Mouse (Mus musculus) forebrain, embryonic 13.5 days (tissue): ENCODE data around the gene Dnmt1. TPM values are rescaled to one million over a fixed set of nuclear protein-coding genes. Genes with fewer than 3 reads are reported as not detected.

Source experiments
- ATAC-seq: fragments of 200-750 bp; cut with Nextera tagmentation; 2 replicates; pipeline ENCODE4 v1.8.0; 2017
- H3K27ac ChIP-seq: fragments of 300-500 bp; sonication (generic); 2 replicates; pipeline ENCODE4 v1.5.1; 2015; ENCODE audit warnings: inconsistent platforms, mild to moderate bottlenecking, moderate library complexity
- H3K27me3 ChIP-seq: fragments of 300-500 bp; sonication (generic); 2 replicates; pipeline ENCODE4 v1.6.1; 2015; ENCODE audit warnings: mild to moderate bottlenecking, inconsistent platforms
- H3K36me3 ChIP-seq: fragments of 300-500 bp; sonication (generic); 2 replicates; pipeline ENCODE4 v1.6.1; 2015; ENCODE audit warnings: mild to moderate bottlenecking, inconsistent platforms; ENCODE audit not compliant: poor library complexity, severe bottlenecking
- H3K4me1 ChIP-seq: fragments of 300-500 bp; sonication (generic); 2 replicates; pipeline ENCODE4 v1.6.1; 2015; ENCODE audit warnings: inconsistent platforms
- H3K4me2 ChIP-seq: fragments of 300-500 bp; sonication (generic); 2 replicates; pipeline ENCODE4 v1.6.1; 2015; ENCODE audit warnings: inconsistent platforms, mild to moderate bottlenecking, moderate library complexity
- H3K4me3 ChIP-seq: fragments of 300-500 bp; sonication (generic); 2 replicates; pipeline ENCODE4 v1.5.1; 2015; ENCODE audit warnings: mild to moderate bottlenecking, inconsistent platforms
- H3K9ac ChIP-seq: fragments of 300-500 bp; sonication (generic); 2 replicates; pipeline ENCODE4 v1.6.1; 2015; ENCODE audit warnings: mild to moderate bottlenecking, inconsistent platforms
- H3K9me3 ChIP-seq: fragments of 300-500 bp; sonication (generic); replicated peaks from 2 replicates; pipeline ENCODE4 v1.6.1; 2016; ENCODE audit warnings: inconsistent platforms
- WGBS: fragments of 180-500 bp; shearing (Covaris S2); methylation state at CpG from one replicate; pipeline ENCODE4 v1.1.7; 2015; 5-methylcytosine and 5-hydroxymethylcytosine counted together
- polyA plus RNA-seq: library from polyadenylated mRNA; unstranded; fragments of >200 nt; fragmentation: Nextera tagmentation; extraction: Ambion mirVana; gene quantifications from 2 replicates; pipeline ENCODE4 v1.2.1, GENCODE M21; 2015

Gene Dnmt1
- polyA plus RNA-seq, 1 experiment from 2014 or later: 92.4 TPM

DNA sequence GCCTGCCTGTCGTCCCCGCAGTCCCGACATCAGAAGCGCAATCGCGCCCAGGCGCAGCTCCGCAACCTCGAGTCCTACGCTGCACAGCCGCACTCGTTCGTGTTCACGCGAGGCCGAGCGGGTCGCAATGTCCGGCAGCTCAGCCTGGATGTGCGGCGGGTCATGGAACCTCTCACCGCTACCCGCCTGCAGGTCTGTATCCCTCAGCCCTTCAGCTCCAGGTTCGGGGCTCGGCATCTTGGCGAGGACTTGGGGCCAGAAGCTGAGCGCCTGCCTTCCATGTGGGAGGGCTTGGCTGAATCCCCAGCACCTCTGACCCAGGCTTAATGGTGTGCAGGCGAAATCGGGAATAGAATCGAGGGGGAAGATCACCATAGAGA lies 71.3 kb downstream of the Dnmt1 start:
- no peak; the same call in 1 of the 2 replicates for ATAC-seq
- Histone ChIP-seq H3K4me2 (peak overlapping the region; percentile 94), H3K4me3 (peak overlapping the region; percentile 95), H3K27ac (peak overlapping the region; percentile 82), H3K4me1 (peaks cover 17% of the 10 kb centered on the region), H3K27me3 (no peaks in the 10 kb centered on the region), H3K9ac (peak overlapping the region; percentile 85), H3K36me3 (peaks cover 41% of the 10 kb centered on the region), H3K9me3 (no peaks in the 10 kb centered on the region)
- under 1% methylated on average over 30 of the region's 30 CpGs for WGBS

DNA sequence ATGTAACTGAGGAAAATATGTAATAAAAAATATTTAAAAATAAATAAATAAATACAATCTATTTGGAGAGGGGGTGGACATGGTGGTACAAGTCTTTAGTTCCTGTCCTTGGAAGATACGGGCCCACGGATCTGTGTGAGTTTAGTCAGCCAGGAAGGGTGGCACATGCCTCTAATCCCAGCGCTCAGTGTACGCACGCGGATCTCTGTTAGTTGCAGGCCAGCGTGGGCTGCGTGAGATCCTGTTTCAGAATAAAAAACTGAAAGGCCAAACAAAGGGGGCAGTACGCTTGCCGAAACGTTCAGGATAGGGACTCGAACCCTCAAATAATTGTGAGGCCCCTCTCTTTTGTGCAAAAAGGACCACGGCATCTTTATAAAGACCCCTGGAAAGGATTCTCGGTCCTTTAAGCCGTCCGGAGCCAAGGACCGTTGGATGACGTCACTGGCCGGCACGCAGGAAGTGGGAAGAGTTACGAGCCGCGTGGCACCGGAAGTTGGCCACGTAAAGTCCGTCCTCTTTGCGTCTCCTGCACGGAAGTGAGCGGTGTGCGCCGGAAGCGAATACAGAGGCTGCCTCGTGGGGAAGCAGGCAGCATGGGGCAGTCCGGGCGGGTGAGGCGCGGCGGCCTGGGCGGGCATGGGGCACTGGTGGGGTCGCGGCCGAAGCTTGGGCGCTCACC lies 71.8 kb downstream of the Dnmt1 start, which contains the start of gene Ppan:
Gene Ppan (plus strand): TSS at position 472 of the 682 bp plus-strand sequence.
- Histone ChIP-seq H3K27ac (peak within 1 kb of the TSS; percentile 82), H3K27me3 (no peaks in the 10 kb centered on the region), H3K9me3 (no peaks in the 10 kb centered on the region), H3K4me3 (peak within 1 kb of the TSS; percentile 95), H3K36me3 (peaks cover 36% of the 10 kb centered on the region), H3K4me1 (peaks cover 17% of the 10 kb centered on the region), H3K9ac (peak within 1 kb of the TSS; percentile 85), H3K4me2 (peak within 1 kb of the TSS; percentile 94)
- WGBS: under 1% methylated on average over 43 of the region's 43 CpGs
- ATAC-seq: peak; percentile 98

DNA sequence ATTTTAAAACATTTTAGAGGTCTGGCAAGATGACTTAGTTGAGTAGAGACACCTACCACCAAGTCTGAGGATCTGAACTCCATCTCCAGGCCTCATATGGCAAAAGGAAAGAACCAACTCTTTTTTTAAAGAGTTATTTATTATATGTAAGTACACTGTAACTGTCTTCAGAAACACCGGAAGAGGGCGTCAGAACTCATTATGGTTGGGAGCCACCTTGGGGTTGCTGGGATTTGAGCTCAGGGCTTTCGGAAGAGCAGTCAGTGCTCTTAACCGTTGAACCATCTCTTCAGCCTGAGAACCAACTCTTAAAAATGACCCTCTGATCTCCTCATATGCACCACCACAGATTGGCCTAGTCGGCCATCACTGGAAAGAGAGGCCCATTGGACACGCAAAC lies 72.5 kb downstream of the Dnmt1 start:
- Histone ChIP-seq H3K36me3 (peaks cover 30% of the 10 kb centered on the region), H3K9ac (no peak overlapping the region), H3K27ac (peak overlapping the region; percentile 57), H3K27me3 (no peaks in the 10 kb centered on the region), H3K4me2 (peak overlapping the region; percentile 94), H3K9me3 (no peaks in the 10 kb centered on the region), H3K4me3 (no peak overlapping the region; the same call in 1 of the 2 replicates), H3K4me1 (peaks cover 17% of the 10 kb centered on the region)
- WGBS: 87% methylated on average over 6 of the region's 6 CpGs
- no peak for ATAC-seq

DNA sequence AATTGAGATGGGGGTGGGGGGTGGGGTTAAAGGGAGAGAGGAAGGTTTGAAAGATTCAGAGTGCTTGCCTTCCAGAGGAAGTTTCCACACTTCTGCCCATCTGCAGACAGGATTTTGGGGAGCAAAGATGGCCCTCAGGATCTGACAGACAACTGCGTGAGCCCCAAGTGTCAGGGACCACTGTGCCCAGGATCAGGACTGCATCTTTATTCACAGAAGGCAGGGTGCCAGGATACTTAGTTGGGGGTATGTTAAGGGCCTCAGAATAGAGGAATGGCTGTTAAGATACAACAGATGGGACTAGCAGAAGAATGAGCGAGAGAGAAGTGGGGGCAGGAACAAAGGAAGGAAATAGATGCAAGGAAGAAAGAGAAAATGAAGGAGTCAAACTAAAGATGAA lies 73.1 kb downstream of the Dnmt1 start:
- ATAC-seq: no peak
- H3K4me2 ChIP-seq: no peak overlapping the region
- H3K27me3 ChIP-seq: no peaks in the 10 kb centered on the region
- peaks cover 23% of the 10 kb centered on the region for H3K36me3 ChIP-seq
- no peak overlapping the region for H3K27ac ChIP-seq
- H3K4me1 ChIP-seq: peaks cover 17% of the 10 kb centered on the region
- H3K9me3 ChIP-seq: no peaks in the 10 kb centered on the region
- 87% methylated on average over 2 of the region's 2 CpGs for WGBS
- no peak overlapping the region for H3K4me3 ChIP-seq
- no peak overlapping the region for H3K9ac ChIP-seq

DNA sequence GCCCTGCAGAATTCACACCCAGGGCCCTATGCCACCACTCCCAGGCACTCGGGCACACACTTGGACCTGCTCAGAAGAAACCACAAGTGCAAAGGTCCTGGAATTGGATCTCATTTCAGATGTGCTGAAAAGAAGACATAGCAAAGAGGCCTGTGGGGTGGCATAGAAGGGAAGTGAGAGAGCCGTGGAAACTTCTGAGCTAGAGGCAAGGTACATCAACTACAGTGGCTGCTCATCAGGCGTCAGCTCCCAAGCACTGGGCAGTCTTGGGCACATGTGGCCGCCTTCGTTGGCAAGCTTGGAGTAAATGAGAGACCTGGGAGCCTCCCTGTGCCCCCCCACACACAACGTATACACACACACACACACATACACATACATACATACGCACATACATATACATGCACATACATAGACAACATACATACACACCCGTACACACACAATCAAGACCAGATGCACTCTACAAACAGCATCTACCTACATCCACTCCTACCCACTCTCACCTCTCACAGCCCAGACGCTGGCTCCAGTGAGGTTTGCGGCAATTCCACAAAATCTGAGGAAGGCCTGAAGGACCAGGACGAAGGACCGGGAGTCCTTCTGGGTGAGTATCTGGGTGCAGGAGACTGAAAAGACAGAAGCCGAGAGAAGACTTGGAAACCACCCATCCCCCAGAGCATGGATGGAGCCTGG lies 80.4 kb downstream of the Dnmt1 start, which contains the start of gene Angptl6:
Gene Angptl6 (minus strand): TSS at position 631 of the 696 bp plus-strand sequence.
- Histone ChIP-seq H3K4me3 (peak within 1 kb of the TSS; percentile 39), H3K36me3 (no peaks in the 10 kb centered on the region), H3K9me3 (no peaks in the 10 kb centered on the region), H3K27ac (peak within 1 kb of the TSS; percentile 91), H3K27me3 (no peaks in the 10 kb centered on the region), H3K9ac (peak within 1 kb of the TSS; percentile 67), H3K4me1 (peaks cover 4% of the 10 kb centered on the region; the same call in 1 of the 2 replicates), H3K4me2 (peak within 1 kb of the TSS; percentile 62)
- ATAC-seq: no peak
- WGBS: 93% methylated on average over 13 of the region's 13 CpGs

DNA sequence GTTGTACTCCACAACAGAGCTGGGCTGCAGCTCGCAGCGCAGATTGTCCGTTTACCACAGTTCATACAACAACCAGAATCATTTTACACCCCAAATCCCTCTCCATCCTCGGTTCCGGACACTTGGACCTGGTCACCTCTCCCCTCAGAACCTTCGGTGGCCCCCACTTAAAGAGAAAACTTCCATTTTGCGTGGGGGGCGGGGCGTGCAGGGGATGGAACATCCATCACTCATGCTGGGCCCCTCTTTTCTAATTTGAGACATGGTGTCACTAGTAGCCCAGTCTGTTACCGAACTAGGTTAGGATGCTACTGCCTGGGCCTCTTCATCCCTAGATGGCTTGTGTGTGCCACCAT lies 81.0 kb downstream of the Dnmt1 start:
- Histone ChIP-seq H3K4me3 (peak overlapping the region; percentile 39), H3K9ac (peak overlapping the region; percentile 67), H3K36me3 (no peaks in the 10 kb centered on the region), H3K27me3 (no peaks in the 10 kb centered on the region), H3K4me2 (peak overlapping the region; percentile 62), H3K9me3 (no peaks in the 10 kb centered on the region), H3K27ac (peak overlapping the region; percentile 91), H3K4me1 (peaks cover 4% of the 10 kb centered on the region; the same call in 1 of the 2 replicates)
- WGBS: 20% methylated on average over 10 of the region's 10 CpGs
- peak; percentile 5 for ATAC-seq

DNA sequence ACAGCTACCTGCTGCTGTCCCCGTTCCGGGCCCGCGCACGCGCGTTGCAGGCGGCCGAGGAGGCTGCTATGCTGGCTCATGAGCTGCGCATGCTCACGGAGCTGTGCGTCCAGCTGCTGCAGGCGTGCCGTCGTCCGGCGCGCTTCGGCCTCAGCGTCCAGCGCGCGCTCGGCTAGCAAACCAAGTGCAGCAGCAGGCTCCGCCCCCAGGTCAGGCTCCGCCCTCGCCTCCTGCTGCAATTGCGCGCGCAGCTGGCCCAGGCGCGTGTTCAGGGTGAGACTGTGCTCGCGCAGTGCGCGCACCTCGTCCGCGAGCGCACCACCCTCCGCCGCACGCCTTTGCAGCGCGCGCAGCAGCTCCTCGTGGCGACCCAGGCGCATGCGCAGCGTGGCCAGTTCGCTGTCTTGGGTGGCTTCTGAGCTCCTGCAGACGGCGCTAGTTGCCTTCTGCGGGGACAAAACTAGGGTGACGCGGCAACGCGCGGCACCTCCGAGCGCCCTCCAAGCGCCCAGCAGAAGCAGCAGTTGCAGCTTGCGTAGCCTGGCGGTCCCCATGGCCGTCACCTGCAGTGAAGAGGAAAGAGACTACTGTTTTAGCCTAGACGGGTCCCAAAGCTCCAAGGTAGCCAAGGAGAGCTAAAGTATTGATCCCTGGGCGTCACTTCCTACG lies 81.5 kb downstream of the Dnmt1 start:
- peak; percentile 94 for ATAC-seq
- peak overlapping the region; percentile 39 for H3K4me3 ChIP-seq
- H3K4me1 ChIP-seq: peaks cover 4% of the 10 kb centered on the region; the same call in 1 of the 2 replicates
- peak overlapping the region; percentile 91 for H3K27ac ChIP-seq
- H3K4me2 ChIP-seq: peak overlapping the region; percentile 62
- H3K9me3 ChIP-seq: no peaks in the 10 kb centered on the region
- WGBS: 0% methylated on average over 69 of the region's 69 CpGs
- 0 out of 2 replicates have a peak, but pooled peaks cover under 1% of the 10 kb centered on the region for H3K27me3 ChIP-seq
- H3K9ac ChIP-seq: peak overlapping the region; percentile 67
- no peaks in the 10 kb centered on the region for H3K36me3 ChIP-seq

DNA sequence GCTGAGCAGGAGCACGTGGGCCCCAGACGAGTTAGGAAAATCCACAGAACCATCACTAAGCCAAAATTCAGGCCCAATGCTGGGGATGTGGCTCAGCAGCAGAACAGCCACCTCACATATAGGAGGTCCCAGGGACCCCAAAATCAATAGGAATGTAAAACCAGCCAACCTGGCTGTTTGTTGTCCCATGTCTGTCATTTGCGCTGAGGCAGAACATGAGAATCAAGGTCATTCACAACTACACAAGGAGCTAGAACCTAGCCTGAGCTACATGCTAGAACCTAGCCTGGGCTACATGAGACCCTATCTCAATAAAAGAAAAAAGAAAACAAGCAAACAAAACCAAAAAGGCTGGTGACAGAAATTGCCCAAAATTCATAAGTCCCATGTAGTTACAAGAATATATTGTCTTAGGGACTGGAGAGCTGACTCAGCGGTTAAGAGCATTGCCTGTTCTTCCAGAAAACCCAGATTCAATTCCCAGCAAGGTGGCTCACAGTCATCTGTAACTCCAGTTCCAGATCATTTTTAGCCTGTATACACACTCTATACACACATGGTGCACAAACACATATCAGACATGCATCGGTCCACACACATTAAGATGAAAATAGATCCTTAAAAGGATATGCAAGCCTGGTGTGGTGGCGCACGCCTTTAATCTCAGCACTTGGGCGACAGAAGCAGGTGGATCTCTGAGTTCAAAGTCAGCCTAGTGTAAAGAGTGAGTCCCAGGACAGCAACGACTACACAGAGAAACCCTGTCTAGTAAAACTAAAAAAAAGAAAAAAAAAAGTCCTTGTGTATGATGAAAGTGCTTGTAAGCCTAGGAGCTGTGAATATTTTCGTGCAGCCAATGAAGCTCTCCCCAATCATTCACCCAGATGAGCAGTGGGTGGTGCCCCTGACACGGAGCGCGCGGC lies 82.3 kb downstream of the Dnmt1 start:
- Histone ChIP-seq H3K36me3 (no peaks in the 10 kb centered on the region), H3K27me3 (0 out of 2 replicates have a peak, but pooled peaks cover 3% of the 10 kb centered on the region), H3K4me2 (peak overlapping the region; percentile 62), H3K9me3 (no peaks in the 10 kb centered on the region), H3K4me3 (peak overlapping the region; percentile 39), H3K27ac (peak overlapping the region; percentile 91), H3K9ac (peak overlapping the region; percentile 59), H3K4me1 (peaks cover 4% of the 10 kb centered on the region; the same call in 1 of the 2 replicates)
- no peak; the same call in 1 of the 2 replicates for ATAC-seq
- WGBS: 36% methylated on average over 14 of the region's 14 CpGs

DNA sequence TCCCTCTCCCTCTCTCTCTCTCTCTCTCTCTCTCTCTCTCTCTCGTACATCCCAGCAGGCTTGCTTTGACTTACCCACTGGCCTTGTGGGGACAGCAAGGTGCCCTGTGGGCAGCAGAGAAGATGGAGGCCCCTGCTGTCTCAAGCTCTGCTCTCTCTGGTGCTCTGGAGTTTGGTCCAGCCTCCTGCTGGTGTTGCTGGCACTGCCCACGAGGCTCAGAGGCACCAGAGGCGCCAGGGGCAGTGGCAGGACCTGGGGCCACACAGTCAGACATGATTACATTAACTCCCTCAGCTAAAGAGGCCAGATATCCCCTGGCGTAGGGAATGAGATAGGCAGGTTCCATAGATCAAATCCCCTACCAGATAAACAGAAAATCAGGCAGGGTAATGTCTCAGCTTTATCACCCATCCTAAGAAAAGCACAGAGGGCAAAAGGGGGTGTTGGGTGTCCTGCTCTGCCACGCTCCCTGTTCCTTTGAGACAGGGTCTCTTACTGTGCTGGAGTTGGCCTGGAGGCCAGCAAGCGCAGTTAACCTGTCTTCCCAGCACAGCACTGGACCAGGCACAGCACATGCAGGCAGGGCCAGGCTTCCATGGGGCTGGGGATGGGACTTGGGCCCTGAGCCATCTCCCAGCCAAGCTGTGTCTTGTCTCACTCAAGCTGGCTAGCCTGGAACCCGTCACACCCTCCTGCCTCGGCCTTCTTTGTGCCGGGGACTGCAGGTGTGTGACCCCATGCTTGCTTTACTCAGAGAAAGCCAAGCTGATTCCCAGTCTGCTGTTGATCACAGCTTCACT lies 83.2 kb downstream of the Dnmt1 start:
- Histone ChIP-seq H3K4me2 (no peak overlapping the region), H3K27me3 (0 out of 2 replicates have a peak, but pooled peaks cover 3% of the 10 kb centered on the region), H3K4me1 (peaks cover 4% of the 10 kb centered on the region; the same call in 1 of the 2 replicates), H3K4me3 (no peak overlapping the region), H3K9me3 (no peaks in the 10 kb centered on the region), H3K27ac (no peak overlapping the region), H3K36me3 (no peaks in the 10 kb centered on the region), H3K9ac (no peak overlapping the region)
- WGBS: 81% methylated on average over 8 of the region's 9 CpGs
- no peak for ATAC-seq

DNA sequence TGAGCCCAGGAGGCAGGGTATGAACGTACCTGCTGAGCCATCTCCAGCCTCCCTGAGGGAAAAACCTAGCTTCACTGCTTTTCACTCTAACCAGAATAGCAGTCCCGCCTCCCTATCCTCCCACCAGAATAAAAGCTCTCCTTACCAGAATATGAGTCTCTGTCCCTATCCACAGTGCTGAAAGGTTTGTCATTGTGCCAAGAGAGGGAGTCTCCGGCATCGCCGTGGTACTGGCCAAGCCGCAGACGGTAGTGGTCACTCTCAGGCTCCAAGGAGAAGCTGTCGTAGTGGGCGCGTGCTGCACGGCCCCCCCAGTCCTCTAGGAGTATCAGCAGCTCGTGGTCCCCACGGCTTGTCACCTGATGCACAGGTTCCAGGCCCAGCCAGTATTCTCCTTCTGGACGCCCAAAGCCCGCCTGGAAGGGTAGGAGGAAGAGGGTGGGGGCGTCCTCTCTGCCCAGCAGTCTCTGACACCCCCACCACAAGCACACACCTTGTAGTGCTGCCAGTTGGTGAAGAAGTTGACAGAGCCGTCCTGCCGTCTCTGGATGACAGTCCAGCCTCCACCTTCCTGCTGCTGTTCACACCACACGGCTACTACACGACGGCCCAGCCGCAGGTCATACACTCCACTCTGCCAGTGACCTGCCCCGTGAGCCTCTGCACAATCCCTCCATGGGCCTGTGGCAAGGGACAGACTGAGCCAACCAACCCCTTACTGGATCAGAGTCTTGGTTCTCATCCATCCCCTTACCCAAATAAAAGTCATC lies 84.5 kb downstream of the Dnmt1 start:
- 68% methylated on average over 23 of the region's 23 CpGs for WGBS
- no peaks in the 10 kb centered on the region for H3K9me3 ChIP-seq
- no peak overlapping the region; the same call in 1 of the 2 replicates for H3K9ac ChIP-seq
- H3K4me3 ChIP-seq: no peak overlapping the region
- no peak overlapping the region for H3K27ac ChIP-seq
- H3K36me3 ChIP-seq: no peaks in the 10 kb centered on the region
- ATAC-seq: no peak
- H3K4me1 ChIP-seq: peaks cover 4% of the 10 kb centered on the region; the same call in 1 of the 2 replicates
- H3K27me3 ChIP-seq: peaks cover 15% of the 10 kb centered on the region
- no peak overlapping the region for H3K4me2 ChIP-seq
